ENCODE assay signal across 8 mouse cellular contexts in the genomic region with DNA sequence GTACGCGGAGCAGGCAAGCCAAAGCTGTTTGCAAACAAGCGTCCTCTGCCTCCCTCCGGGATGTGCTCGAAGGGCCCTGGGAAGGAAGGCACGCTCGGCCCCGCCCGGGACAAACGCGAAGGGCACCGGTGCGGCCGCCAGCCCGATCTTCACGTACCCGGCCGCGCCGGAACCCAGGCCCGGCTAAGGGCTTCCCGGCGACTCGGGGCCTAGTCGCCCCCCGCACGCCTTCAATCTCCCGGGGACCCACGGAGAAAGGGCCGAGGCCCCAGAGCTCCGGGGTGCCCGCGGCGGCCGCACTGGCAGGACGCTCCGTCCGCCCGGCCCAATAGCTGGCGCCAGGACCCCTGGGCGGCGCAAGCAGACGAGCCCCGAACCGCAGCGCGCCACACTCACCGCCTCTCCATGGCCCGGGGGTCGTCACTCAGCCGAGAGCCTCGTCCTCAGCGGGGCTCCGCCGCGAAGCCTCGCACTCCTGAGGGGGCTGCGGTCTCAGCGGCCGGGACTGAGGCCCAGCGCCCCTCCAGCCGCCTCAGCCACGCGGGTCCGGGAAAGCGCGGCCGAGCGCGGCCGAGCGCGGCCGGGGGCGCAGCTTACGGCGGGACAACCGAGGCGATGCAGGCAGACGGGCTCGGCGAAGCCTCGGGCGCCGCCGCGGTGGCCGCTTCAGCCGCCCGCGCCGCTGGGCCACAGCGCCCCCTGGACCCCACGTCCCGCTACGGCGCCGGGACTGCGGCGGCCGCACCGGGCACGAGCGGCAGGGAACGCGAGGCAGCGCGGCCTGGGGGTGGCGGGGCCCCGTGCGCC. TPM values are rescaled to one million over a fixed set of nuclear protein-coding genes. Genes with fewer than 3 reads are reported as not detected.
DNase-seq lines count a peak whose midpoint lies in the region; ATAC-seq and TF ChIP-seq lines count a peak whose summit lies in the region.

A gene (minus strand): TSS at position 742 of the 807 bp plus-strand sequence.

- H3K27ac ChIP-seq in forebrain, embryonic 15.5 days (replicated peaks) = peak within 1 kb of the TSS; percentile 96
- H3K27ac ChIP-seq in neural tube, embryonic 15.5 days (replicated peaks) = peak within 1 kb of the TSS; percentile 97

- TF ChIP-seq CTCF in E14TG2a.4 (conservative IDR thresholded peaks at IDR 0.05; ENCODE audit: low read length) = no peak
- TF ChIP-seq CTCF in lung, adult 2 months (IDR thresholded peaks at IDR 0.05; ENCODE audit: insufficient read depth, low read length) = no peak

- H3K4me2 ChIP-seq in forebrain, embryonic 15.5 days (replicated peaks) = peak within 1 kb of the TSS; percentile 57
- peak within 1 kb of the TSS; percentile 64 for H3K4me2 ChIP-seq in neural tube, embryonic 15.5 days

- under 1% methylated on average over 99 of the region's 111 CpGs for WGBS in forebrain, embryonic 15.5 days
- under 1% methylated on average over 106 of the region's 111 CpGs for WGBS in lung, adult 2 months
- WGBS in neural tube, embryonic 15.5 days = under 1% methylated on average over 78 of the region's 111 CpGs

- H3K4me3 ChIP-seq in E14TG2a.4 (replicated peaks; ENCODE audit: low read length) = peak within 1 kb of the TSS; percentile 94
- H3K4me3 ChIP-seq in forebrain, embryonic 15.5 days = peak within 1 kb of the TSS; percentile 74
- H3K4me3 ChIP-seq in lung, adult 2 months (replicated peaks; ENCODE audit: extremely low read depth, low read depth, low read length) = peak within 1 kb of the TSS; percentile 95
- H3K4me3 ChIP-seq in neural tube, embryonic 15.5 days (replicated peaks) = peak within 1 kb of the TSS; percentile 96

- no peaks in the 10 kb centered on the region for H3K36me3 ChIP-seq in E14TG2a.4 (ENCODE audit: insufficient read depth, low read length)
- no peaks in the 10 kb centered on the region for H3K36me3 ChIP-seq in forebrain, embryonic 15.5 days
- no peaks in the 10 kb centered on the region for H3K36me3 ChIP-seq in neural tube, embryonic 15.5 days

- peaks cover 27% of the 10 kb centered on the region for H3K27me3 ChIP-seq in E14TG2a.4 (ENCODE audit: insufficient read depth, low read length)
- H3K27me3 ChIP-seq in forebrain, embryonic 15.5 days = no peaks in the 10 kb centered on the region
- no peaks in the 10 kb centered on the region for H3K27me3 ChIP-seq in neural tube, embryonic 15.5 days (replicated peaks)

- H3K9me3 ChIP-seq in E14TG2a.4 (ENCODE audit: low read length) = no peaks in the 10 kb centered on the region
- H3K9me3 ChIP-seq in forebrain, embryonic 15.5 days = no peaks in the 10 kb centered on the region
- no peaks in the 10 kb centered on the region for H3K9me3 ChIP-seq in neural tube, embryonic 15.5 days (replicated peaks)

- DNase-seq in c-Kit-positive CD71-positive TER-119-positive erythroid progenitor cells, embryonic 14.5 days (ENCODE audit: low spot score) = peak; percentile 25
- peak; percentile 91 to 93 for DNase-seq in heart, postnatal 14 days
- peak; percentile 65 to 83 for DNase-seq in layer of hippocampus, adult 18-20 months (ENCODE audit: low spot score in 2 of 2)
- peak; percentile 79 for DNase-seq in lung, adult 2 months
- DNase-seq in testis, postnatal 10 days (ENCODE audit: low spot score) = peak; percentile 87

- TF ChIP-seq POLR2A in lung, adult 2 months (IDR thresholded peaks at IDR 0.05; ENCODE audit: borderline replicate concordance, extremely low read depth, low read depth, low read length) = peak; percentile 22; the same call in 1 of the 2 replicates

- H3K4me1 ChIP-seq in E14TG2a.4 (replicated peaks; ENCODE audit: low read depth, low read length) = peaks cover 6% of the 10 kb centered on the region
- H3K4me1 ChIP-seq in forebrain, embryonic 15.5 days = peaks cover 16% of the 10 kb centered on the region
- peaks cover 5% of the 10 kb centered on the region for H3K4me1 ChIP-seq in lung, adult 2 months (ENCODE audit: control insufficient read depth, insufficient read depth, low read length)
- peaks cover 13% of the 10 kb centered on the region for H3K4me1 ChIP-seq in neural tube, embryonic 15.5 days

- peak; percentile 94 for ATAC-seq in forebrain, embryonic 15.5 days (replicated peaks)
- peak; percentile 89 for ATAC-seq in neural tube, embryonic 15.5 days (ENCODE audit: low FRiP score)

- intact Hi-C loops in heart, postnatal 14 days (cut with DNase I) = loop anchor here (5.0 kb wide), 2 partner anchors 52 to 83 kb away; a partner anchor contains a TSS

- peak within 1 kb of the TSS; percentile 97 for H3K9ac ChIP-seq in forebrain, embryonic 15.5 days (replicated peaks)
- H3K9ac ChIP-seq in neural tube, embryonic 15.5 days (replicated peaks) = peak within 1 kb of the TSS; percentile 99

RNA-seq across cellular contexts. Expression of the gene that starts here (rescaled TPM):
- 6.1 and 6.6 TPM in 2 replicates for polyA plus RNA-seq in forebrain, embryonic 15.5 days (2015; fragmentation: Nextera tagmentation; extraction: Ambion mirVana)
- 10 to 100 TPM; 23.1 to 24.2 TPM for total RNA-seq in heart, postnatal 14 days (2021)
- total RNA-seq in layer of hippocampus, adult 18-20 months (2021) = 10 to 100 TPM; 55.2 to 55.3 TPM
- polyA plus RNA-seq in lung, adult 2 months (2012; rRNA removed) = 4.8 and 7.0 TPM in 2 replicates
- 6.9 and 7.7 TPM in 2 replicates for polyA plus RNA-seq in neural tube, embryonic 15.5 days (2015; fragmentation: Nextera tagmentation; extraction: Ambion mirVana)

Comparison
In these comparisons a context has a peak if more than half of its experiments do, and no peak if none do; other contexts are left out.
1. Peak in every context shown above with its lines: DNase-seq, ATAC-seq, H3K4me3 ChIP-seq and H3K27ac ChIP-seq.
2. DNase-seq: peak in every context shown above with its lines; median percentile 92 in heart, postnatal 14 days; 87 in testis, postnatal 10 days; 79 in lung, adult 2 months; 74 in layer of hippocampus, adult 18-20 months; 25 in c-Kit-positive CD71-positive TER-119-positive erythroid progenitor cells, embryonic 14.5 days.